Mouse (Mus musculus): ENCODE measurements at regions not wholly inside any gene's neighbourhood (a gene's known extent, or its start where the extent isn't known, plus 50 kb on each side); places are given as distances from the start of the nearest gene placed in this dataset.
A peak's percentile ranks its signal among the peaks of the same experiment; 100 is the strongest.

DNA sequence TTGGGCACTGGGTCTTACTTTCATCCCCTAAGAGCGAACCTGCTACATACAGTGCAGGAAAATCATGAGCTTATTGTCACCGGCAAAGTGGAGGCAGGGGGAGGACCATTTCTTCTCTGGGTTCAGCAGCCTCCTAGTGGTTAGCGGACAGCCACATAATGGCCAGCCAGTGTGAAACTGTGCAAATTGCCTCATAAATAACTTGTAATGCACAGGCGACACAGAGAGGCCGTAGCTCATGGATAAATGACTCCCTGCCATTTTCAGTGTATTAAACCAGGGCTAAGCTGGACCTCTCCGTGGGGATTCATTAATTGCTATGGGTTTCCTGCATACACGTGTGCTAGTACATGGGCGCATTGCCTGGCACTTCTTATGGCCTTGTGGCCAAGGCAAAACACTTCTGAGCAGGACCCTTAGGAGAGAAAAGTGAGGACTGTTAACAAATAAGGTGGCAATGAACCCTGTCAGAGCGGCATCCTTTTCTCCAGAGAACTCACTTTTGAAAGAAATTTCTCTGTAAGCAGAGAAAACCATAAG lies 128.5 kb upstream of the Chd6 start:
- 44% methylated on average over 9 of the region's 9 CpGs for WGBS
- DNase-seq (ENCODE audit: low spot score) = peak; percentile 27

DNA sequence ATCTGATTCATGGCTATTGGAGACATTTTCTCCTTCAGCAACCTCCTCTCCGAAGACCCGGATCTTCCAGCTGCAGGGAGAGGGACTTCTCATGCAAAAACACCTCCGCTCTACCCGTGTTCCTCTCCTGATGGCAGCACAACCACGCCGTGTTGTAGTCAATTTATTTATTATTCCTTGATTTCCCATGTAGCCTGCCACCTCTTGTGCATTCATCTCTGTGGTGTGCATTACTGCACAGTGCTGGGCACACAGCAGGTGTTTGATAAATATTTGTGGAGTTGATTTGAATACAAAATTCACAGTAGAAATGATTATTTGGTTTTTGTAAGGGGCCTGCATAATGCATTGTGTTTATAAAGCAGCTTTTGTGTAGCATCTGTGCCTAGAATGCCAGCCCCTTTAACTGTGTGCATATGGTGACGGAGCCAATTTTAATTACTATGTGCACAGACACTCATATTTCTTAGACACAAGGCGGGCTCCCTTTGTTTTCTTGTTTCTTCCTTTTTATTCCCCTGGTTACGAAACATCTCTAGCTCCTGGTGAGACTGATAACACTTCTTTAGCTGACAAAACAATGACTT lies 124.4 kb upstream of the Chd6 start:
- no peaks in the 10 kb centered on the region for H3K27me3 ChIP-seq (ENCODE audit: insufficient read depth, low read length)
- DNase-seq (ENCODE audit: low spot score) = no peak
- ATAC-seq = no peak
- 64% methylated on average over 9 of the region's 9 CpGs for WGBS
- H3K27ac ChIP-seq = no peak overlapping the region
- no peak for TF ChIP-seq CTCF (IDR thresholded peaks at IDR 0.05; ENCODE audit: low read depth)
- H3K4me1 ChIP-seq (ENCODE audit: insufficient read depth, low read length) = no peaks in the 10 kb centered on the region
- H3K36me3 ChIP-seq (ENCODE audit: insufficient read depth, low read length) = no peaks in the 10 kb centered on the region
- no peak overlapping the region for H3K4me2 ChIP-seq (ENCODE audit: low read depth, low read length)
- no peaks in the 10 kb centered on the region for H3K9me3 ChIP-seq (ENCODE audit: low read length)
- no peak overlapping the region for H3K4me3 ChIP-seq (ENCODE audit: low read length)
- H3K9ac ChIP-seq (replicated peaks; ENCODE audit: low read length) = no peak overlapping the region

More for the DNA sequence above, 128.5 kb upstream of the Chd6 start:
- Histone ChIP-seq H3K9ac (replicated peaks; ENCODE audit: low read length) (no peak overlapping the region), H3K4me3 (ENCODE audit: low read length) (no peak overlapping the region), H3K4me2 (ENCODE audit: low read depth, low read length) (no peak overlapping the region), H3K4me1 (ENCODE audit: insufficient read depth, low read length) (no peaks in the 10 kb centered on the region), H3K27me3 (ENCODE audit: insufficient read depth, low read length) (no peaks in the 10 kb centered on the region), H3K9me3 (ENCODE audit: low read length) (no peaks in the 10 kb centered on the region), H3K27ac (no peak overlapping the region), H3K36me3 (ENCODE audit: insufficient read depth, low read length) (no peaks in the 10 kb centered on the region)
- TF ChIP-seq CTCF (IDR thresholded peaks at IDR 0.05; ENCODE audit: low read depth) = no peak; the same call in 1 of the 2 replicates
- ATAC-seq = no peak

DNA sequence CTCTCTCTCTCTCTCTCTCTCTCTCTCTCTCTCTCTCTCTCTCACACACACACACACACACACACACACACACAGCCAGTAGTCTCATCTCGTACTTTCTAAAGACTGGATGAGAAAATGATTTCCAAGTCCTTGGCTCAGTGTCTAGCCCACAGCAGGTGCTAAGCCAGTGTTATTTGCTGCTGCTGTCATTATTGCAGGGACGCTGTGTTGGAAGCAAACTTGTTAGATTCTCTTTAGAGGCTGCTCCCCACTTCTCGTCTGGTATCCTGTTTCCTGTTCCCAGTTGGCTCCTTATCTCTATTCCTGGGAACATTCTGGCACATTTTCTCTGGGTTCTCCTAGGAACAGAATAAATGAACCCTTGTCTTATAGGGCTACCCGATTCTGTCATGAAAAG lies 122.5 kb upstream of the Chd6 start:
- H3K4me3 ChIP-seq (ENCODE audit: low read length) = no peak overlapping the region
- peak; percentile 40; the same call in 1 of the 2 replicates for ATAC-seq

DNA sequence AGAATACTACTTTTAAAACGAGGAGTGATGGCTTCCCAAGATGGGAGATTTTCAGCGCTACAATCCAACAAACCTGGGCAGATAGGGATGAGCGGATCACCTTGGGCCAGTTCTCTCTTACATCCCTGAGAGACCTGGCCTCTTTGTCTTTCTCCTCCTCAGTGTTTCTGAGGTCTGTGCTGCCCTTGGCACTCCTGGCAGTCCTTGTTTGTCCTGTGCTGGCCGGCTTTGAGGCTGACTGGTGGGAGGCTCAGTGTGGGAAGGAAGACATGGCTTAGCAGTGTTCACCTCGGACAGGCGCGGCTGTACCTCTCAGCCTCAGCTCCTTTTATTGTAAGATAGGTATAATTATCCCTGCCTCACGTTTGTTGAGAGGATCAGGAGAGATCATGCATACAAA lies 106.9 kb upstream of the Chd6 start:
- Histone ChIP-seq H3K4me2 (ENCODE audit: low read depth, low read length) (no peak overlapping the region), H3K4me1 (ENCODE audit: insufficient read depth, low read length) (no peaks in the 10 kb centered on the region), H3K9ac (replicated peaks; ENCODE audit: low read length) (no peak overlapping the region), H3K27ac (0 out of 2 replicates have a peak overlapping the region, but pooled peaks have one; percentile 45), H3K27me3 (ENCODE audit: insufficient read depth, low read length) (no peaks in the 10 kb centered on the region), H3K4me3 (ENCODE audit: low read length) (no peak overlapping the region), H3K9me3 (ENCODE audit: low read length) (no peaks in the 10 kb centered on the region), H3K36me3 (ENCODE audit: insufficient read depth, low read length) (no peaks in the 10 kb centered on the region)
- DNase-seq (ENCODE audit: low spot score) (no peak), ATAC-seq (no peak)
- TF ChIP-seq CTCF (IDR thresholded peaks at IDR 0.05; ENCODE audit: low read depth) = no peak
- WGBS = 76% methylated on average over 8 of the region's 8 CpGs

More for the DNA sequence above, 122.5 kb upstream of the Chd6 start:
- no peak for TF ChIP-seq CTCF (IDR thresholded peaks at IDR 0.05; ENCODE audit: low read depth)
- WGBS = 21% methylated on average over 4 of the region's 4 CpGs
- no peak overlapping the region for H3K4me2 ChIP-seq (ENCODE audit: low read depth, low read length)
- H3K9me3 ChIP-seq (ENCODE audit: low read length) = no peaks in the 10 kb centered on the region
- no peaks in the 10 kb centered on the region for H3K27me3 ChIP-seq (ENCODE audit: insufficient read depth, low read length)
- H3K9ac ChIP-seq (replicated peaks; ENCODE audit: low read length) = no peak overlapping the region
- H3K27ac ChIP-seq = no peak overlapping the region
- no peaks in the 10 kb centered on the region for H3K4me1 ChIP-seq (ENCODE audit: insufficient read depth, low read length)
- no peaks in the 10 kb centered on the region for H3K36me3 ChIP-seq (ENCODE audit: insufficient read depth, low read length)
- peak; percentile 56 for DNase-seq (ENCODE audit: low spot score)

DNA sequence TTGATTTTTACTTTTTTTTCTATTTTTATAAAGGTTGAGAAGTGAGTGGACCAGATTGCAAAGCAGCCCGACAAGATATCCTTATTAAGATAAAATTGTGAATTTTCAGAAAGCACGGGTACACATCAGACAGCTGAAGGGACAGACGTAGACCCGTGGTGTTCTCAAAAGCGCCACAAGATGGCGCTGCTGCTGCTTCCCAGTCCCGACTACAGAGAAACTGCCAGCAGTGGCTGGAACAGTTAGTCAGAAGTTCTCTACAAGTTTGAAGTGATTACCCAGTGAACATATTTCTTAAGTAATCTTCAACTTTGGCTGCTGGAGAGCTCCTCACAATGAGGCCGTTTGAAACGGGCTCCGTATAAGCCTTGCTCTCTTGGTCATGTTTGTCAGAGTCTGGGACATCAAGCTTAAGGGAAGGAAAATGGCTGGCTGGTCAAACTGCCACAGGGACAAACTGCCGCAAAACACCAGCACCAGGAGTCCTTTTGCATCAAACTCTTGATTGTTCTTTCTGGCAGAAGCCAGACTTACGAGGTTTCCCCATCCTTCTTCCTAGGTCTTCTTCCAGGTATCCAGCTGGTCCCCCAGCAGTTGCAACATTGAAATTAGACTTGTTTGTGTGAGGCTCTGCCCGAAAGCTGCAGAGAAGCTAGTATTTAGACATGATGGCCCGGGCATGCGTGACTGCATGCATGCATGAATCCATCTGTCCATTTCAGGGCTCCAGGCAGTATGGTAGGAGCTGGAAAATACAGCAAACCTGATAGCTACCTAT lies 106.0 kb upstream of the Chd6 start:
- H3K27ac ChIP-seq = 0 out of 2 replicates have a peak overlapping the region, but pooled peaks have one; percentile 45
- H3K9ac ChIP-seq (replicated peaks; ENCODE audit: low read length) = no peak overlapping the region
- H3K27me3 ChIP-seq (ENCODE audit: insufficient read depth, low read length) = no peaks in the 10 kb centered on the region
- H3K4me3 ChIP-seq (ENCODE audit: low read length) = no peak overlapping the region
- no peaks in the 10 kb centered on the region for H3K36me3 ChIP-seq (ENCODE audit: insufficient read depth, low read length)
- H3K4me2 ChIP-seq (ENCODE audit: low read depth, low read length) = peak overlapping the region; percentile 19
- H3K9me3 ChIP-seq (ENCODE audit: low read length) = no peaks in the 10 kb centered on the region
- no peaks in the 10 kb centered on the region for H3K4me1 ChIP-seq (ENCODE audit: insufficient read depth, low read length)
- DNase-seq (ENCODE audit: low spot score) (peak; percentile 95), ATAC-seq (peak; percentile 79; the same call in 1 of the 2 replicates)
- WGBS = 17% methylated on average over 15 of the region's 15 CpGs
- TF ChIP-seq CTCF (IDR thresholded peaks at IDR 0.05; ENCODE audit: low read depth) = peak; percentile 95

GRCm38 (mm10) chr2:161212322-161212882 lies 103.5 kb upstream of the Chd6 start:
- H3K36me3 ChIP-seq (ENCODE audit: insufficient read depth, low read length) = no peaks in the 10 kb centered on the region
- no peak overlapping the region for H3K27ac ChIP-seq
- H3K27me3 ChIP-seq (ENCODE audit: insufficient read depth, low read length) = no peaks in the 10 kb centered on the region
- no peak overlapping the region for H3K9ac ChIP-seq (replicated peaks; ENCODE audit: low read length)
- no peaks in the 10 kb centered on the region for H3K9me3 ChIP-seq (ENCODE audit: low read length)
- no peak overlapping the region for H3K4me3 ChIP-seq (ENCODE audit: low read length)
- no peak for DNase-seq (ENCODE audit: low spot score)
- H3K4me1 ChIP-seq (ENCODE audit: insufficient read depth, low read length) = no peaks in the 10 kb centered on the region
- ATAC-seq = no peak
- 82% methylated on average over 13 of the region's 13 CpGs for WGBS
- TF ChIP-seq CTCF (IDR thresholded peaks at IDR 0.05; ENCODE audit: low read depth) = no peak
- no peak overlapping the region for H3K4me2 ChIP-seq (ENCODE audit: low read depth, low read length)
